Mouse (Mus musculus): ENCODE results near the gene Kcnk18. TPM values are rescaled to one million over a fixed set of nuclear protein-coding genes. Genes with fewer than 3 reads are reported as not detected.

Kcnk18 gene
- polyA plus RNA-seq, 1 experiment, result not detected

GRCm38 (mm10) chr19:59216891-59217290 is 2.1 kb upstream of the Kcnk18 start:
- Histone ChIP-seq H3K4me1 (ENCODE audit: control insufficient read depth, insufficient read depth, insufficient read length) (no peaks in the 10 kb centered on the region), H3K27ac (ENCODE audit: insufficient read depth, low read length) (no peak overlapping the region), H3K4me3 (ENCODE audit: extremely low read depth, insufficient read depth, insufficient read length) (no peak overlapping the region), H3K36me3 (ENCODE audit: control insufficient read depth, insufficient read depth, low read length) (no peaks in the 10 kb centered on the region), H3K27me3 (ENCODE audit: control insufficient read depth, insufficient read depth, low read length) (no peaks in the 10 kb centered on the region; the same call in 1 of the 2 replicates)
- no peak for TF ChIP-seq POLR2A (IDR thresholded peaks at IDR 0.05; ENCODE audit: low read depth, low read length)
- TF ChIP-seq CTCF (IDR thresholded peaks at IDR 0.05; ENCODE audit: extremely low read depth, insufficient read depth, insufficient read length, insufficient replicate concordance), result no peak
- DNase-seq (ENCODE audit: low read depth in 1 of 2, low spot score in 2 of 2), result no peak
- WGBS, result 86% methylated on average over 3 of the region's 3 CpGs

GRCm38 (mm10) chr19:59221131-59221530 is 2.1 kb downstream of the Kcnk18 start:
- WGBS, result 84% methylated on average over 3 of the region's 3 CpGs
- TF ChIP-seq CTCF (IDR thresholded peaks at IDR 0.05; ENCODE audit: extremely low read depth, insufficient read depth, insufficient read length, insufficient replicate concordance) (no peak), POLR2A (IDR thresholded peaks at IDR 0.05; ENCODE audit: low read depth, low read length) (no peak)
- H3K4me1 ChIP-seq (ENCODE audit: control insufficient read depth, insufficient read depth, insufficient read length), result no peaks in the 10 kb centered on the region
- DNase-seq (ENCODE audit: low read depth in 1 of 2, low spot score in 2 of 2), result no peak
- no peaks in the 10 kb centered on the region for H3K27me3 ChIP-seq (ENCODE audit: control insufficient read depth, insufficient read depth, low read length)
- no peak overlapping the region for H3K4me3 ChIP-seq (ENCODE audit: extremely low read depth, insufficient read depth, insufficient read length)
- H3K27ac ChIP-seq (ENCODE audit: insufficient read depth, low read length), result no peak overlapping the region
- H3K36me3 ChIP-seq (ENCODE audit: control insufficient read depth, insufficient read depth, low read length), result no peaks in the 10 kb centered on the region

DNA sequence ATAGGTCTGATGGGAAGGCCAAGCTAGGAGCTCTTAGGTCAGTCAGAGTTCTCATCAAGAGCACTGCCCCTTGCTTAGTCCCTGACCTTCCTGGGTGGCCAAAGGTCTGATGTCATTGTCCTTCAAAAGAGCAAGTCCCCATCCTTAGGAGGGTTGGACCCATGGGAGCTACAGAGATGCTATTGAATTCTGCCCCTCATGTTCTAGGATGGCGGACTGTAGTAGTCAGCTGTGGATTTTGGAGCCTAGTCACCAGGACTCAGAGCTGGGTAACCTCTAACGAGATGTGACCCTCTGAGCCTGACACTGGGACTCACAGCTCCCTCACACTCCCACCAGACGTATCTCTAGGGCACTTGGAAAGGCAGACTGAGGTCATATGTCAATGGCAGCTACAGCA is 9.4 kb downstream of the Kcnk18 start:
- Histone ChIP-seq H3K4me1 (ENCODE audit: control insufficient read depth, insufficient read depth, insufficient read length) (no peaks in the 10 kb centered on the region), H3K36me3 (ENCODE audit: control insufficient read depth, insufficient read depth, low read length) (no peaks in the 10 kb centered on the region), H3K4me3 (ENCODE audit: extremely low read depth, insufficient read depth, insufficient read length) (no peak overlapping the region), H3K27ac (ENCODE audit: insufficient read depth, low read length) (no peak overlapping the region), H3K27me3 (ENCODE audit: control insufficient read depth, insufficient read depth, low read length) (no peaks in the 10 kb centered on the region)
- no peak for DNase-seq (ENCODE audit: low read depth in 1 of 2, low spot score in 2 of 2)
- TF ChIP-seq CTCF (IDR thresholded peaks at IDR 0.05; ENCODE audit: extremely low read depth, insufficient read depth, insufficient read length, insufficient replicate concordance) (no peak), POLR2A (IDR thresholded peaks at IDR 0.05; ENCODE audit: low read depth, low read length) (no peak)
- 65% methylated on average over 3 of the region's 3 CpGs for WGBS

DNA sequence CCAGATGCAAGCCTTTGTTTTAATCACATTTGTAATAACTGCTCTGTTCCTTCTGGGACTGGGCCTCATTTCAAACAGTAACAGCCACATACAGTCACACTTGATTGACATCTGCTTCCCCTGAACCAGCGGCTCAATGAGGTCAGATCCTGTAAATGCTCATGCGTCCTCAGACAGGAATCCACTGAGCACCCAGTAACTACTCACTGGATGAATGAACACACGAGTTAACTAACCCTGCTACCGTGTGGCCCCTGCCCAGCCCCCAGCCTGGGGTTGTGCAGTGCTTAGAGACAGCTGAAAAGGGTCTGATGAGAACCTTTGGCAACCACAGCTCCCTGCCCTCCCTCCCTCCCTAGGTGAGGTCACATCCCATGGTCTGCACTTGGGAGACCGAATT is 13.8 kb downstream of the Kcnk18 start:
- TF ChIP-seq CTCF (IDR thresholded peaks at IDR 0.05; ENCODE audit: extremely low read depth, insufficient read depth, insufficient read length, insufficient replicate concordance) (no peak), POLR2A (IDR thresholded peaks at IDR 0.05; ENCODE audit: low read depth, low read length) (no peak)
- no peaks in the 10 kb centered on the region for H3K27me3 ChIP-seq (ENCODE audit: control insufficient read depth, insufficient read depth, low read length)
- H3K4me1 ChIP-seq (ENCODE audit: control insufficient read depth, insufficient read depth, insufficient read length), result no peaks in the 10 kb centered on the region
- no peak overlapping the region for H3K27ac ChIP-seq (ENCODE audit: insufficient read depth, low read length)
- no peak for DNase-seq (ENCODE audit: low read depth in 1 of 2, low spot score in 2 of 2)
- WGBS, result 31% methylated on average over 5 of the region's 5 CpGs
- H3K36me3 ChIP-seq (ENCODE audit: control insufficient read depth, insufficient read depth, low read length), result no peaks in the 10 kb centered on the region
- no peak overlapping the region for H3K4me3 ChIP-seq (ENCODE audit: extremely low read depth, insufficient read depth, insufficient read length)

GRCm38 (mm10) chr19:59235001-59235400 is 16.0 kb downstream of the Kcnk18 start:
- H3K4me3 ChIP-seq (ENCODE audit: extremely low read depth, insufficient read depth, insufficient read length), result no peak overlapping the region
- DNase-seq (ENCODE audit: low read depth in 1 of 2, low spot score in 2 of 2), result no peak
- TF ChIP-seq POLR2A (IDR thresholded peaks at IDR 0.05; ENCODE audit: low read depth, low read length) (no peak), CTCF (IDR thresholded peaks at IDR 0.05; ENCODE audit: extremely low read depth, insufficient read depth, insufficient read length, insufficient replicate concordance) (no peak)
- H3K36me3 ChIP-seq (ENCODE audit: control insufficient read depth, insufficient read depth, low read length), result no peaks in the 10 kb centered on the region
- no peaks in the 10 kb centered on the region for H3K4me1 ChIP-seq (ENCODE audit: control insufficient read depth, insufficient read depth, insufficient read length)
- no peak overlapping the region for H3K27ac ChIP-seq (ENCODE audit: insufficient read depth, low read length)
- H3K27me3 ChIP-seq (ENCODE audit: control insufficient read depth, insufficient read depth, low read length), result no peaks in the 10 kb centered on the region
- WGBS, result 86% methylated on average over 18 of the region's 18 CpGs

GRCm38 (mm10) chr19:59236046-59236445 is 17.0 kb downstream of the Kcnk18 start:
- no peak for DNase-seq (ENCODE audit: low read depth in 1 of 2, low spot score in 2 of 2)
- 76% methylated on average over 6 of the region's 6 CpGs for WGBS
- no peaks in the 10 kb centered on the region for H3K27me3 ChIP-seq (ENCODE audit: control insufficient read depth, insufficient read depth, low read length)

DNA sequence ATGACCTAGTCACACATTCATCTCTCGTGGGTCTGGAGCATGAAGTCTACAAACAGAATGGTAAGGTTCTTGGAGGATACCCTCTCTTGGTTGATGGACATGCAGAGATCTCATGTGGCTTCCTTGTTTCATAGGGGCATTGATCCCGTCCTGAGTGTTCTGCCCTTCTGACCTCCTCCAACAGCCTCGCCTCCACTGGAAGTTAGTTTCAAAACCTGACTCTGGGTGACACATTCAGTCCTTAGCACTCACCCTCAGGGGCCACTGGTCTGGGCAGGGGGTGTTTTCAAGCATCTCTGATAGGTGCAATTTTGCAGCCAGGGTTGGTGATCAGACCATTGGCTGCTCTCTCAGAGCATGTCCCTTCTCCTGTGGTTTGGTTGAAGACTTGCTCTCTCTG is 19.6 kb downstream of the Kcnk18 start:
- DNase-seq (ENCODE audit: low read depth in 1 of 2, low spot score in 2 of 2), result no peak
- Histone ChIP-seq H3K27ac (ENCODE audit: insufficient read depth, low read length) (no peak overlapping the region), H3K27me3 (ENCODE audit: control insufficient read depth, insufficient read depth, low read length) (no peaks in the 10 kb centered on the region), H3K4me1 (ENCODE audit: control insufficient read depth, insufficient read depth, insufficient read length) (no peaks in the 10 kb centered on the region), H3K4me3 (ENCODE audit: extremely low read depth, insufficient read depth, insufficient read length) (no peak overlapping the region), H3K36me3 (ENCODE audit: control insufficient read depth, insufficient read depth, low read length) (no peaks in the 10 kb centered on the region)
- 86% methylated on average over 3 of the region's 3 CpGs for WGBS
- TF ChIP-seq POLR2A (IDR thresholded peaks at IDR 0.05; ENCODE audit: low read depth, low read length) (no peak), CTCF (IDR thresholded peaks at IDR 0.05; ENCODE audit: extremely low read depth, insufficient read depth, insufficient read length, insufficient replicate concordance) (no peak)

More at GRCm38 (mm10) chr19:59236046-59236445, 17.0 kb downstream of the Kcnk18 start:
- TF ChIP-seq POLR2A (IDR thresholded peaks at IDR 0.05; ENCODE audit: low read depth, low read length) (no peak), CTCF (IDR thresholded peaks at IDR 0.05; ENCODE audit: extremely low read depth, insufficient read depth, insufficient read length, insufficient replicate concordance) (no peak)
- no peak overlapping the region for H3K27ac ChIP-seq (ENCODE audit: insufficient read depth, low read length)
- H3K36me3 ChIP-seq (ENCODE audit: control insufficient read depth, insufficient read depth, low read length), result no peaks in the 10 kb centered on the region
- H3K4me1 ChIP-seq (ENCODE audit: control insufficient read depth, insufficient read depth, insufficient read length), result no peaks in the 10 kb centered on the region
- no peak overlapping the region for H3K4me3 ChIP-seq (ENCODE audit: extremely low read depth, insufficient read depth, insufficient read length)

Measured in spleen, adult 2 months (tissue).